Mouse (Mus musculus) adrenal gland, adult 8-10 months (tissue): ENCODE measurements around the gene Methig1. TPM values are rescaled to one million over a fixed set of nuclear protein-coding genes. Genes with fewer than 3 reads are reported as not detected.
"Not testable (repeated sequence)": the region's sequence is repeated elsewhere in the genome, so short reads cannot be mapped to it uniquely, and the experiment has no call there.

Source experiments
- DNase-seq: peaks from one replicate; pipeline ENCODE4 v3.0.0; 2022
- total RNA-seq, 4 experiments: library from RNA; stranded (reverse); gene quantifications; 2 replicates each; pipeline ENCODE4 v1.2.4; 2022

The Methig1 gene
- total RNA-seq = under 1 TPM; 0.41 to 0.98 (median 0.71) TPM

DNA sequence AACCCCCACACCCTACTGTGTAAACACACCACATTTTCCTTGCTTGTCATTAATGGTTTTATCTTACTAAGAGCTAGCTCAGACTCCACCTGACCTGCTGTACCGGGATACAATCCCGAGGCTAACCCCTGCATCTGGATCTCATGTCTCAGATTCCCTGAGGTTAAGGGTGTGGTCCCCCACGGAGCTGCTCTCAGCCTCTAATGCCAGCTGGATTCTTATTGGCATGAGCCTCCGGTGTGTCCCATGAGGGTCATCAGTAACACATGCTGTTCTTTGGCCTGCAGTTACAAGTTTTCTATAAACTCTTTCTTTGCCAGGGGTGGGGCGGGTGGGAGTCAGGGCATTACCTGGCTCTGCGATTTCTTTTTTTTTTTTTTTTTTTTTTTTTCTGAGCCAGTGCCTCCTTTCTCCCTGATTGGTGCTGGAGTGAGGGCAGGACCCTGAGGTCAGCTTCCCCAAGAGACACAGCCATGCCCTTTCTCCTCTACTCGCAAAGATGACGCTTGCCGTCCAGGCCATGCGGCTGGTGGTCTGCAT, at the start of gene Methig1, which contains the start of gene Mettl7a2:
TSS of gene Methig1 (plus strand) at position 439 of the 540 bp plus-strand sequence.
TSS of gene Mettl7a2 (plus strand) at position 490 of the 540 bp plus-strand sequence.
- DNase-seq = no peak

DNA sequence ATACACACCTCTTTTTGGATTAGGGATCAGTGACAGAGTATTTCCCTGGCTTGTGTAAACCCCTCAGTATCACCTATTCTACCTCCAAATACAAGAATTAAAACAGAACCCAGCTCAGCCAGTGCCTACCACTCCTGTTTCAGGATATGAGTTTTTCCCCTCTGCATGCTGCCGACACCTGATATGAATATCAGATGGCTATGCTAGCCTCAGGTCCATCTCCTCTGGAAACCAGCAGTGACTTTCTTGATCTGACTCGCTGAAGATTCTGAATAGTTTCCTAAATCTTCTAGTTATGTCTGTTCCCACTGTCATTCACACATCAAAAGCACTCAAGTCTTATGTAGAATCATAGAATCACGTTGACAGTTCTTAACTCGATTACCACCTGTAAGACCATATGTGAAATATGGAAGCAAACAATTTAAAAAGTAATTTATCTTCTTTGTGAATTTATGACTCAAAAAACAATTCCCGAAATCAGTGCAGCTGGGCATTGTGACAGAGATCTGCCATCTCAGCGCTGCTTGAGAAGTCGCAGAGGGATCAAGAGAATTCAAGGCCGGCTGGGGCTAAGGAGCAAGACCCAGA, 49.4 kb upstream of the Methig1 start:
- no peak for DNase-seq

DNA sequence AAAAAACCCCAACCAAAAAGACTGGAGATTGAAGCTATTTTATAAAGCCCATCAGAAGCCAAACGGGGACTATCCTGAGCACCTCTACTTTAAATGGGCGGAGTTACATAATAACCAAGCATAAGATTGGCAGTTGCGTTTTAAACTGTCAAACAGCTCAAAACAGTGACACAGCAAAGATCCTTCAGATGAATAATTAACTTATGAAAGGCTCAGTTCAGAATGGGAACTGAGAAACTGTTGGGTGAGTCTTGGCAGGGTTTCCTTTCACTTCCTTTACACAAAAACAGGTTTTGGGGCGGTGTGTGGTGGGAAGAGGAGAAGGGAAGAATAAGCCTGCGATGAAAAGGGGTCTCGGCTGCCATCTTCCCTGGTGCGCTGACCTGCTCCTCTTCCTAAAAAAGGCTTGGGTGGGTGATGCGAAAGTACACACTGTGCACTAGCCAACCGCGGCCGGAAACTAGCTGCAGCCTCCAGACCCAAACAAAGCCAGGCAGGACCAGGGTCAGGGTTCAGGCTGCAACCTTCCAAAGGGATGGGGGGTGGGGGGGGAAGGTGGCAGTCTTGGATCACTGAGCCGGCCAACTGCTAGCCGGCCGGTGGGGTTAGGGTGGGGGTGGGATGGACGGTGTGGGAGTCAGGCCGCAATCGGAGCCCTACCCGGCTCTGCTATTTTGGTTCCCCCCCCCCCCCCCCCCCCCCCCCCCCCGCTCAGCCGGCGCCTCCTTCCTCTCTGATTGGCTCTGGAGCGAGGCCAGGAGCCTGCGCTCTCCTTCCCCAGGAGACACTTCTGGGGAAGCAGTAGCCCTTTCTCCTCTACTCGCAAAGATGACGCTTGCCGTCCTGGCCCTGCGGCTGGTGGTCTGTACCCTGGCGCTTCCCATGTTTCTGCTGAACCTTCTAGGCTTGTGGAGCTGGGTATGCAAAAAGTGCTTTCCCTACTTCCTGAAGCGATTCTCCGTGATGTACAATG, 48.6 kb upstream of the Methig1 start, which contains the start of gene Mettl7a1:
TSS of gene Mettl7a1 (plus strand) at position 122 of the 973 bp plus-strand sequence.
- peak; percentile 77 for DNase-seq

DNA sequence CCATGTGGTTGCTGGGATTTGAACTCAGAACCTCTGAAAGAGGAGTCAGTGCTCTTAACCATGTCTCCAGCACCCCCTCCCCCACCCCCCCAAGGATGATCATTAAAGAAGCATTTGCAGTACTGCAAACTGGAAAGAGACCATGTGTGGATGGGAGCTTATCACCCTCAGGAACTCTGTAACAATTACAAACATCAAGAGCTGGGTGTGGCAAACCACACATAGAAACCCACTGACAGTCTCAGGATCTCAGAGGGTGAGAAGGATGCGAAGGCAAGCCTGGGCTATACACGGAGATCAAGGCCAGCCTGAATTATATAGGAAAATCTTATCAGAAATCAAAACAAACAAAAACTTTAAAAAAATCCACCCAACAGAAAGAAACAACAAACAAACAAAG, 46.7 kb upstream of the Methig1 start:
- no peak for DNase-seq

DNA sequence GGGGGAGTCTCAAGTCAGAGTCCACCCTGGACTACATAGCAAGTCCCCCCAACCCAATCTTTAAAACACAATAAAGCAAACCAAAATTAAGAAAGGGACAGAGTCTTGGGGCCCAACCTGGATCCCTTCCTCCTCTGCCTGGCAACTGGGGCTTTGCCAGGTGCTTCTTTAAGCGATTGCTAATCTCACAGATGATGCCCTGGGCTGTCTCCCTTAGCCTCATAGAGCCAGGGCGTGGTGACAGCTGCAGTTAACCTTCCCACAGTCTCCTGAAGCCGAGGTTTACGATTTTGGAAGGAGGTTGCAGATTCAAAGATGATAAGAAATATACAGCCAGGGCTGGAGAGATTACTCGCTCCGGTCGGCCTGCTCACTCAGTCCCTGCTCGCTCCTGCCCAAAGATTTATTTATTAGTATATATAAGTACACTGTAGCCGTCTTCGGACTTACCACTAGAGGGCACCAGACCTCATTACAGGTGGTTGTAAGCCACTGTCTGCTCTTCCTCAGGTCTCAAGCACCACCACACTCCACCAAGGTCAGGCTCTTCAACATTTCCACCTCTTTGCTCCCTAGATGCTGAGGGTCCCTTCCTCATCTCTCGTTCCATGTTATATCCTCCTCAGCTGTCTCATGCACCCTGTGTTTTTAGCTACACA, 45.4 kb upstream of the Methig1 start:
- DNase-seq = not testable (repeated sequence)

DNA sequence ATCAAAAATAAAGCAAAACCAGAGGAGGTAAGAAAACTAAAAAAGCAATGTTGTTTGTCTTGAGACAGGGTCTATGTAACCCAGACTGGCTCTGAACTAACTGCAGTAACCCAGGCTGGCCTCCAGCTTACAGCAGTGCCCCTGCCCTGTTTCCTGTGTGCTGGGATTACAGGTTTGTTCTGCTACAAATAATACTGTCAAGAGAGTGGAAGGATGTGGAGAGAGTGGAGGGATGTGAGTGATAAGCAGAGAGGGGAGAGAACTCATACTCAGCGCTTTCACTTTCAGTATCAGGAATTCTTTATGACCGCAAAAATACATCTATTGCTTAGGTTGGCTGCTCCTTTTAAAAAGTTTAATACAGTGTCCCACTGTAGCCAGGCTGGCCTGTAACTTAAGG, 40.6 kb upstream of the Methig1 start:
- no peak for DNase-seq

DNA sequence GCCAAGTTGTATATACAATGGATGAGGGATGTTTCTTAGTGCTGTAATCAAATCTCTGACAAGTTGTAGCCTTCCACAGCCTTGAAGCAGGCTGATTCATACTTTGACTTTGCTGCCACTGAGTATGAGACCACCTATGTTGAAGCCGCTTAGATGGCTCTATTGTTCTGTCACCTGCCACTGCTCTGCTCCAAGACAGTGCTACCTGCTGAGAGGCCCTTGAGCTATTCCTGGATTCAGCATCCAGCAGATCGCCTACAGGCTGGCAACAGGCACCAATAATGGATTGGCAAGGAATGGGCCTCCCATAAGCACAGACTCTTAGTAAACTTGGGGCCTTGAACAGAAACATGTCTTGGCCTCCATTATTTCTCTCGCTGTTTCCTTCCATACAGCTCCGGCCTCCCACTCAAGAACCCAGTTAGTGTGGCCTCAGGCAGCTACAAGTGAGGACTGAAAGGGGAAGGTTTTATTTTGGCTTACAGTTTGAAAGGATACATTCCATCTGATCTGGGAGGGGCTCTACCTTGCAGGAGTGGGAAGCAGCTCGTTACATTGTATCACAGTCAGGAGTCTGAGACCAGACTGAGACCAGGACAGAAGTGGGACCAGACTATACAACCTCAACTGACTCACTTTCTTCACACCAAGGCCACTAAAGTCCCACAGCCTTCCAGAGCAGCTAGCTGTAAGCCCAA, 38.4 kb upstream of the Methig1 start:
- DNase-seq = no peak

DNA sequence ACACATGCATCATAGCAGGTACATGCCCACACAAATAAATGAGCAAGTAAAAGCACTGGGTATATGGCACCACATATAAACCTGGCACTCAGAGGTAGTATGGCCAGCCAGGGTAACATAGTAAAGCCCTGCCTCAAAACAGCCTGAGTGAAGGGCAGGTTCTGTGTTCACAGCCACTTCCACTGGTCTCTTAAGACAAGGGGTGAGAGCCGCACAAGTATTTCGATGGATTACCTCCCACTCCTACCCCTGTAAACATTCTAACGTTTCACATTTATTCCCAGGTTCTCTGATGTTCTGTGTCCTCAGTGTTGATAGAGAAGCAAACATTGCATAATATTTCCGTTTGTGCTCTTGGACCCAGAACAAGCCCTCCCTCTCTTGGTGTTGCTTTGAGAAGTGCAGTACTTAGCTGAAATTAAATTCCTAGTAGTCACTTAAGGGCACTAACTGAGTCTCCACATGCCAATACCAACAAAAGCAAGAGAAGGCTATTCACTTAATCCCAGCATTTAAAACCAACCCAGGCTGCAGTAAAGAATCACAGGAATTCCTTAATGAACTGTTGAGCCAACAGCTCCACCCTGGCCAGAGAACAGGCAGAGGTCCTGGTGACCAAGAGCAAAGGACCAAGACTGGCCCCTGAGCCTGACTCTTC, 34.8 kb upstream of the Methig1 start:
- DNase-seq = not testable (repeated sequence)

DNA sequence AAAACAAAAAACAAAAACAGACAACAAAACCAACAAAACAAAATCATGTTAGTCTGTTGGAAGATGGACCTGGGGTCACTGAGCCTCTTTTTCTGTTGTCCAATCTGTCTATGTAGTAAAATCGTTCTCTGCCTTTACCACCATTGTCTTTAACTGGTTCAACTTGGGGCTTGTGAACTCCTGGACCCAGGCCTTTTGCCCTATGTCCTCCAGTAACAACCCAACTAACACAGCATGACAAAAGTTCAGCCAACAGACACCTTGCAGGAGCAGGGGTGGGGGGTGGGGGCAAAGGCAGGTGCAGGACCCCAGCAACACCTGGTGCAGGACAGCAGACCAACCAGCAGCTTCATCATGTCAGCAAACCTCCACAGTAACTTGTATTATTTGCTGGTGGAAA, 33.1 kb upstream of the Methig1 start:
- DNase-seq = no peak

DNA sequence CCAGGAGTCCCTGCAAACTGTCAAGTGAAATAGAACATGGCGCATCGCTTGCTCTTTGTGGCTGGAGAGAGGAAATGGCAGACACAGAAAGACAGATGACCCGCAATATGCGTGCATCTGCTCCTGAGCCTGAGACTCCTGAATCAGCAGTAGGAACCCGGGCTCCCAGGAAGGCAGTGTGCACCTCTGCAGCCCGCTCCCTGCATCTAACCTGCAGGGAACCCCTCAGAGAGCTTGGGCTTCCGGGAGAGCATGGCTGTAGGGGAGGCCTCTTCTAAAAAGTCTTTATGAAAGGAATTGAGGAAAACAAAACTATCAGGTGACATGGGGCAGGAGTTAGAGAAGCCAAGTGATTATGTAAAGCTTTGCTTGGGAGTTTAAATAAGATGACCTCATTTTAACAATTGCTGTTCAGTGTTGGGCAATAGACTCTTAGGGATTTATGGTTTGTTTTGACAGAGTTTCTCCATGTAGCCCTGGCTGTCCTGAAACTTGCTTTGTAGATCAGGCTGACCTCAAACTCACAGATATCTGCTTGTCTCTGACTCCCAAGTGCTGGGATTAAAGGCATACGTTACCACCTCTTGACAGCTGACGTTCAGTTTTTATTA, 32.5 kb upstream of the Methig1 start:
- DNase-seq = no peak

DNA sequence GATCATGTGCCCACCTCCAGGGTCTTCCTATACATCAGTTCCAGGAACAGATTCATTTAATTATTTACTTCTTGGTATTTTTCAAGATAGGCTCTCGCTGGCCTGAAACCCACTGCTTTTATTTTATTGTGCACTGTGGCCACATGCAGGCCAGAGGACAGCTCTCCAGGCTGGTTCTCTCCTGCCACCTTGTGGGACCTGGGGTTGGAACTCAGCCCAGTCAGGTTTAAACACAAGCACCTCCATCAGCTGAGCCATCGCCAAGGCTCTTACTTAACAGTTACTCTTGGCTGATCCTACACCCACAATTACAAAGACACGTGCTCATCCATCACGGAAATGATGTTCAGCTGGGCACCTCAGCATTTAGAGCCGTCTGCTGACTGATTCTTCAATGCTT, 31.8 kb upstream of the Methig1 start:
- no peak for DNase-seq

DNA sequence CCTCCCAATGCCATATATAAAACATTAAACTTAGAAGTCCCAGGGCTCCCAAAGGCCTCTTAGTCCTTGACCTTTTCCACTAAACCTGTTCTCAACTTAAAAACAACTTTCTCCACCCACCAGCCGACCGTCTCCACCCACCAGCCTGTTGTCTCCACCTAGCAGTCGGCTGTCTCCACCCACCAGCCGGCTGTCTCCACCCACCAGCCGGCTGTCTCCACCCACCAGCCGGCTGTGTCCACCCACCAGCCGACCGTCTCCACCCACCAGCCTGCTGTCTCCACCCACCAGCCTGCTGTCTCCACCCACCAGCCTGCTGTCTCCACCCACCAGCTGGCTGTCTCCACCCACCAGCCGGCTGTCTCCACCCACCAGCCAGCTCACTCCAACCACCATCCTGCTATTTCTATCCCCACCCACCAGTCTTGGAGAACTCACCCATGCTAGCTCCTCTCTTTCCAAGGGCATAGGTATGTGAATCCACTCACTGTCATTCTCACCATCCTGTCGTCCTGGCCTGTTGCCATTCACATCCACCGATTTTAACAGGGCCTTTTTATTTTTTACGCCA, 28.8 kb upstream of the Methig1 start:
- DNase-seq = no peak

DNA sequence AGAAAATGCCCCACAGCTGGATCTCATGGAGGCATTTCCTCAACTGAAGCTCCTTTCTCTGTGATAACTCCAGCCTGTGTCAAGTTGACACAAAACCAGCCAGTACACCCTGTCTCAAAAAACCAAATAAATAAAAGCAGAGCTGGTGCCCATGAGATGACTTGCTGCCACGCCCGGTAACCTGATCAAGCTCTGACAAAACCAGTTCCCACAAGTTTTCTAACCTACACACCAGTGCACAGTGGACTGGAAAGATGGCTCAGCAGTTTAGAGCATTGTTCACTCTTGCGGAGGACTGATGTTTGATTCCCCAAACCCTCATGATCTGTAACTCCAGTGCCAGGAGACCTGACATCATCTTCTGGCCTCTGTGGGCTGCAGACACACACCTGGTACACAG, 27.7 kb upstream of the Methig1 start:
- DNase-seq = no peak

DNA sequence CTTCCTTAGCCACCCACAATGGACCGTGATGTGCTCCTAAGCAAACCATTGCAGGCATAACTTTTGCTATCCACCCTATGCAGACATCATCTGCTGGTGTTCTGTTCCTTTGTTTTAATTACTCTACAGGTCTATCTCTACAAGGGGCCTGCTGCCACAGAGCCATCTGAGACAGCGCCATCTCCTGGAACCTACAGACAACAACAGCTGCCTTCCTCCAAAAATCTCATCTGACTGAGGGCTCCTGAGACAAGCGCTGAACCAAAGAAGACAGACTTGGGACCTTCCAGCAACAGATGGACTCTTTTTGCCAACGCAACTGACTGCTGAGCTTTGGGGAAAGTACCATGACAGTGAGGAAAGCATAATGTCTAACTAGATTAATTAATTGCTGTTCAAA, 24.9 kb upstream of the Methig1 start:
- DNase-seq = not testable (repeated sequence)

DNA sequence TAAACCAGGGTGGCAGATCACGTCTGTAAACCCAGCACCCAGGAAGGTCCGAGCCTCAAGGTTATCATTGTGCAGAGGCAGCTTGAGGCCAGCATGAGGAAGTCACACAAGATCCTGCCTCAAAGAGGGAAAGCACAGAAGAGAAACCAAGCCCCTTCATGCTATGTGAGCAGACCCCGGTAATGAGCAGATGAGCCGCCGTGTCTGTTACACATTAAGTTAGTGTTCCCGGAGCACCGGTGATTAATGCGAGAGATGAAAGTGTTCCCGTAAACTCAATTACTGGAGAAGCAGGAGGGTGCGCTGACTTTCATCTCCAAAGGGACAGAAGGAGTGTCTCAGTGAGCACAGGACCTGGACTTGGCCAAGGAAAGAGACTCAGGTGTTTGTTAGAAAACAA, 23.6 kb upstream of the Methig1 start:
- not testable (repeated sequence) for DNase-seq

DNA sequence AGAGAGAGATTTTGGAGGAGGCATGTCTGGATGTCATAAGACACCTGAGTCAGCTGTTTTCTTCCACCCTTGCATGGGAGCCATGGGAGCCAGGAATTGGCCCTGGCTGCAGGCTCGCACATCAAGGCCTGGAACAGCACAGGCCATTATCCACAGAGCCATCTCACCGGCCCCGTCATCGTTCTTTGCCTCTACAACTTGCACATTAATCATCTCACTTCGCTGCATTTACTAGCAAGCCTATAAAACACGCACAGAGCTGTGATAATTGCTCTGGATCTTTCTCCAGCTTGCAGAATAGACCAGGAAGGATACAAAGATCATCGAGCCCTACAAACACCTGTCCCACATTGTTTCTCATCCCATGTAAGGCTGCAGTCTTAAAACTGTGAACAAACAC, 22.2 kb upstream of the Methig1 start:
- no peak for DNase-seq

DNA sequence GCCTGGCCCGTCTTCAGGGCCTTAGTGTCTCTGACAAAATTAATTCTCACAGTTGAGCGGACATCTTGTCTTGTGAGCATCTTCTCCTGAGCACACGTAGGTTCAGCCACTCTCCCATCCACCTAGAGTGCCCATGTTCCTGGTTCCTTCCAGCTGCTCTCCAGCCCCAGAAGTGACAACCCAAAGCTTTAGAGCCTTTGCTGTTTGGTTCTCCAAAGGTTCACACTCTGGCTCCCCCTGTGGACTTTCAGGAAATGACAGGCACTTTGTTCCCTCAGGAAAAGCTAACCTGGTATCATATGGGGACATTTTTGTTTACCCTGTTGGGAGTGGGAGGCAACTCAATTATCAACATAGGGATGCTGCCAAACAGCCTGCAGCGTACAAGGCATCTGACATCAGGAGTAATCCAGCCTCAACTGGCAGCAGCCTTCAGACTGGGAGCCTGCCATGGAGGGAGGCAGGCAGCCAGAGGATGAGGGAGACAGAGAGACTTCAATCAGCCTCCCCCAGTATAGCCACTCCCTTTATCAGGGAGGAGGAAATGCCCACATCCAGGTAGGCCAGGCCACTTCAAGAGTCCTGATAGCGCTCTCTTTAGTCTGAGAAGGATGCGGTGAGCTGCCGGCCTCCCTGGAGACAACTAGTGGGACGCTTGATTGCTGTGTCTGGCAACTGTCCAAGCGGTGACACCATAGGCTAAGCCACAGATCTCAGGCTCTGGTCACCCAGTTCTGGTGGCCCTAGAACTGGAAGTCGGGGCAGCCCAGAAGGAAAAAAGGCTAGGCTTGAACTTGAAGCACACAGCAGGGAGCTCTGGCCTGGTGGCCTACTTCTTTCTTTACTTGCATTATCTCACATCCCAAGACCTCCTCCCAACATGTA, 20.6 kb upstream of the Methig1 start:
- DNase-seq = not testable (repeated sequence)

DNA sequence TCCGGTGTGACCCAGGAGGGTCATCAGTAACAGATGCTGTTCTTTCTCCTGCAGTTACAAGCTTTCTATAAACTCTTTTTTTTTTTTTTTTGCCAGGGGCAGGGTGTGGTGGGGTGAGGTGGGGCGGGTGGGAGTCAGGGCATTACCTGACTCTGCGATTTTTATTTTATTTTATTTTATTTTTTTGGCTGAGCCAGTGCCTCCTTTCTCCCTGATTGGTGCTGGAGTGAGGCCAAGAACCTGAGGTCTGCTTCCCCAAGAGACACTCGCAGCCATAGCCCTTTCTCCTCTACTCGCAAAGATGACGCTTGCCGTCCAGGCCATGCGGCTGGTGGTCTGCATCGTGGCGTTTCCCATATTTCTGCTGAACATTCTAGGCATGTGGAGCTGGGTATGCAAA, 18.3 kb upstream of the Methig1 start, which contains the start of gene Mettl7a3:
TSS of gene Mettl7a3 (plus strand) at position 301 of the 400 bp plus-strand sequence.
- DNase-seq = no peak

DNA sequence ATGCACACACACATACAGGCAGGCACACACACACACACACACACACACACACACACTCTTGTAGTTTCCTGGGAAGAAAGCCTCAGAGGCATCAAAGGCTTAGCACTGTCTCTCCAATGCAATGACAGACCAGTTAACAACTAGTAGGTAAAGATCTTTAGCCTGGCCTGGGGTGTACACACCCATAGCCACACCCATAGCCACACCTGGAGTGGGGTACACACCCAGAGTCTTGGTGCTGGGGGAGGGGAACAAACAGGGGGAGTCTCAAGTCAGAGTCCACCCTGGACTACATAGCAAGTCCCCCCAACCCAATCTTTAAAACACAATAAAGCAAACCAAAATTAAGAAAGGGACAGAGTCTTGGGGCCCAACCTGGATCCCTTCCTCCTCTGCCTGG, 15.6 kb upstream of the Methig1 start:
- DNase-seq = not testable (repeated sequence)

DNA sequence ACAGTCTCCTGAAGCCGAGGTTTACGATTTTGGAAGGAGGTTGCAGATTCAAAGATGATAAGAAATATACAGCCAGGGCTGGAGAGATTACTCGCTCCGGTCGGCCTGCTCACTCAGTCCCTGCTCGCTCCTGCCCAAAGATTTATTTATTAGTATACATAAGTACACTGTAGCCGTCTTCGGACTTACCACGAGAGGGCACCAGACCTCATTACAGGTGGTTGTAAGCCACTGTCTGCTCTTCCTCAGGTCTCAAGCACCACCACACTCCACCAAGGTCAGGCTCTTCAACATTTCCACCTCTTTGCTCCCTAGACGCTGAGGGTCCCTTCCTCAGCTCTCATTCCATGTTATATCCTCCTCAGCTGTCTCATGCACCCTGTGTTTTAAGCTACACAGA, 15.1 kb upstream of the Methig1 start:
- not testable (repeated sequence) for DNase-seq
